Mouse (Mus musculus) G1E (cell line): ENCODE measurements around the gene Olfr683. TPM values are rescaled to one million over a fixed set of nuclear protein-coding genes. Genes with fewer than 3 reads are reported as not detected.
"Not testable (repeated sequence)": the region's sequence is repeated elsewhere in the genome, so short reads cannot be mapped to it uniquely, and the experiment has no call there.

Source experiments
- ATAC-seq: 2 replicates; pipeline ENCODE4 v1.8.0; 2016; ENCODE audit warnings: mild to moderate bottlenecking; ENCODE audit not compliant: insufficient number of reproducible peaks, poor library complexity, low FRiP score, severe bottlenecking; ENCODE audit errors: extremely low read depth
- DNase-seq: peaks from one replicate; pipeline ENCODE4 v3.0.0; 2012; ENCODE audit warnings: low spot score
- H3K27me3 ChIP-seq: 2 replicates; pipeline ENCODE4 v1.6.1; 2012; ENCODE audit warnings: mild to moderate bottlenecking, low read length, inconsistent platforms; ENCODE audit not compliant: insufficient read depth
- H3K36me3 ChIP-seq: replicated peaks from 2 replicates; pipeline ENCODE3; 2012; ENCODE audit warnings: mild to moderate bottlenecking, inconsistent platforms
- H3K4me1 ChIP-seq: 2 replicates; pipeline ENCODE4 v1.6.1; 2012; ENCODE audit warnings: low read depth, low read length, inconsistent platforms, mixed read lengths; ENCODE audit not compliant: insufficient read depth
- H3K4me3 ChIP-seq: 2 replicates; pipeline ENCODE4 v1.5.1; 2012; ENCODE audit warnings: low read depth, mild to moderate bottlenecking, inconsistent platforms, low read length, moderate library complexity, mixed read lengths
- H3K9me3 ChIP-seq: replicated peaks from 2 replicates; pipeline ENCODE4 v1.6.1; 2012; ENCODE audit warnings: inconsistent platforms
- CTCF ChIP-seq: IDR thresholded peaks from 2 replicates; pipeline ENCODE4 v1.5.1; 2012; ENCODE audit warnings: low read depth, low read length, inconsistent platforms, mixed read lengths
- GATA1 ChIP-seq: IDR thresholded peaks from 2 replicates; pipeline ENCODE4 v1.6.1; 2012; ENCODE audit warnings: borderline replicate concordance, low read length, inconsistent platforms, mixed read lengths
- GATA2 ChIP-seq: IDR thresholded peaks from 2 replicates; pipeline ENCODE4 v1.6.1; 2012; ENCODE audit warnings: low read depth, low read length, inconsistent platforms, borderline replicate concordance
- POLR2AphosphoS5 ChIP-seq: IDR thresholded peaks from 2 replicates; pipeline ENCODE4 v1.6.1; 2012; ENCODE audit warnings: low read depth, low read length, inconsistent platforms; ENCODE audit not compliant: insufficient replicate concordance
- TAL1 ChIP-seq: conservative IDR thresholded peaks from 2 replicates; pipeline ENCODE4 v1.6.1; 2012; ENCODE audit warnings: low read depth, low read length, inconsistent platforms, mixed read lengths
- polyA plus RNA-seq: library from polyadenylated mRNA; stranded (reverse); fragments of >175 nt; gene quantifications from 2 replicates; pipeline ENCODE4 v1.2.3, GENCODE M21; 2012
- total RNA-seq, 2 experiments: library from RNA; stranded (forward) in 1 of 2; stranded (reverse) in 1 of 2; fragments of 200-1000 nt in 1 of 2; fragments of >200 nt in 1 of 2; fragmentation: Nextera tagmentation in 1 of 2; gene quantifications; 2 replicates each; pipeline ENCODE4 v1.2.3; 2014 to 2017

Olfr683 gene
- not detected in 2 replicates for total RNA-seq (2014; fragmentation: Nextera tagmentation)
- 0.22 TPM in 1 of 2 replicates, not detected in the other for total RNA-seq (2017)
- not detected in 2 replicates for polyA plus RNA-seq

- ATAC-seq (no peak), DNase-seq (no peak)
- H3K9me3 ChIP-seq = no peaks in the 10 kb centered on the region
- no peaks in the 10 kb centered on the region for H3K36me3 ChIP-seq
- no peaks in the 10 kb centered on the region for H3K4me1 ChIP-seq
- H3K27me3 ChIP-seq = no peaks in the 10 kb centered on the region
- no peak within 1 kb of the TSS for H3K4me3 ChIP-seq
- TF ChIP-seq POLR2AphosphoS5 = no peak
- no peak for TF ChIP-seq GATA1
- no peak for TF ChIP-seq TAL1
- no peak for TF ChIP-seq GATA2
- TF ChIP-seq CTCF = no peak
Observed at GRCm38 (mm10) chr7:105146912-105147311, at the start of gene Olfr683. TSS of gene Olfr683 (minus strand) at chr7:105147012.

GRCm38 (mm10) chr7:105185912-105186311, 39.1 kb upstream of the Olfr683 start, which contains the start of gene Olfr685:
TSS of gene Olfr685 (minus strand) at chr7:105186012.
- ATAC-seq (no peak), DNase-seq (no peak)
- Histone ChIP-seq H3K27me3 (no peaks in the 10 kb centered on the region), H3K9me3 (no peaks in the 10 kb centered on the region), H3K4me3 (no peak within 1 kb of the TSS), H3K36me3 (no peaks in the 10 kb centered on the region), H3K4me1 (no peaks in the 10 kb centered on the region)
- no peak for TF ChIP-seq GATA2
- no peak for TF ChIP-seq POLR2AphosphoS5
- TF ChIP-seq TAL1 = no peak
- TF ChIP-seq CTCF = no peak
- no peak for TF ChIP-seq GATA1

- no peaks in the 10 kb centered on the region for H3K27me3 ChIP-seq
- H3K9me3 ChIP-seq = no peaks in the 10 kb centered on the region
- DNase-seq (no peak), ATAC-seq (no peak)
- H3K4me3 ChIP-seq = no peak overlapping the region
- H3K4me1 ChIP-seq = no peaks in the 10 kb centered on the region
- no peaks in the 10 kb centered on the region for H3K36me3 ChIP-seq
- no peak for TF ChIP-seq GATA1
- no peak for TF ChIP-seq CTCF
- TF ChIP-seq GATA2 = no peak
- TF ChIP-seq TAL1 = no peak
- TF ChIP-seq POLR2AphosphoS5 = no peak
Observed at GRCm38 (mm10) chr7:105170773-105171172, 24.0 kb upstream of the Olfr683 start.

GRCm38 (mm10) chr7:105163553-105163952, 16.7 kb upstream of the Olfr683 start, which contains the start of gene Olfr684:
TSS of gene Olfr684 (minus strand) at chr7:105163653.
- no peaks in the 10 kb centered on the region for H3K4me1 ChIP-seq
- no peak for ATAC-seq
- no peak within 1 kb of the TSS for H3K4me3 ChIP-seq
- H3K9me3 ChIP-seq = no peaks in the 10 kb centered on the region
- no peaks in the 10 kb centered on the region for H3K27me3 ChIP-seq
- no peaks in the 10 kb centered on the region for H3K36me3 ChIP-seq
- no peak for DNase-seq
- TF ChIP-seq GATA1 (no peak), TAL1 (no peak), GATA2 (no peak)

GRCm38 (mm10) chr7:105141275-105141674, 5.5 kb downstream of the Olfr683 start:
- no peaks in the 10 kb centered on the region for H3K36me3 ChIP-seq
- H3K4me1 ChIP-seq = no peaks in the 10 kb centered on the region
- no peak overlapping the region for H3K4me3 ChIP-seq
- no peak for TF ChIP-seq POLR2AphosphoS5
- no peak for TF ChIP-seq CTCF
- no peak for TF ChIP-seq TAL1
- TF ChIP-seq GATA2 = no peak
- no peak for TF ChIP-seq GATA1
- ATAC-seq (no peak), DNase-seq (no peak)
- no peaks in the 10 kb centered on the region for H3K9me3 ChIP-seq
- no peaks in the 10 kb centered on the region for H3K27me3 ChIP-seq

GRCm38 (mm10) chr7:105116536-105116935, 30.3 kb downstream of the Olfr683 start, which contains the start of gene Olfr681:
TSS of gene Olfr681 (plus strand) at chr7:105116836.
- Histone ChIP-seq H3K27me3 (no peaks in the 10 kb centered on the region), H3K9me3 (no peaks in the 10 kb centered on the region), H3K36me3 (no peaks in the 10 kb centered on the region), H3K4me3 (no peak within 1 kb of the TSS), H3K4me1 (no peaks in the 10 kb centered on the region)
- DNase-seq = no peak
- no peak for ATAC-seq
- TF ChIP-seq GATA2 (no peak), GATA1 (no peak), TAL1 (no peak), CTCF (no peak), POLR2AphosphoS5 (no peak)

- not testable (repeated sequence) for H3K4me3 ChIP-seq, H3K27me3 ChIP-seq, DNase-seq, H3K36me3 ChIP-seq, H3K4me1 ChIP-seq, ATAC-seq, H3K9me3 ChIP-seq
Observed at GRCm38 (mm10) chr7:105092717-105093116, 54.1 kb downstream of the Olfr683 start, which contains the start of gene Olfr680-ps1. TSS of gene Olfr680-ps1 (minus strand) at chr7:105092817.

Other genes with a start within 250 kb of the Olfr683 start
Only the 20 nearest of the 22 such genes appear.
- not detected in 2 replicates for gene Olfr668, start 219.0 kb downstream of the Olfr683 start, total RNA-seq (2014; fragmentation: Nextera tagmentation)
- 0.12 TPM in 1 of 2 replicates, not detected in the other for gene Olfr668, start 219.0 kb downstream of the Olfr683 start, total RNA-seq (2017)
- not detected in 2 replicates for gene Olfr668, start 219.0 kb downstream of the Olfr683 start, polyA plus RNA-seq
- gene Olfr669, start 212.8 kb downstream of the Olfr683 start, total RNA-seq (2014; fragmentation: Nextera tagmentation) = not detected in 2 replicates
- gene Olfr669, start 212.8 kb downstream of the Olfr683 start, total RNA-seq (2017) = 0.11 TPM in 1 of 2 replicates, not detected in the other
- not detected in 2 replicates for gene Olfr669, start 212.8 kb downstream of the Olfr683 start, polyA plus RNA-seq
- gene Olfr670, start 184.4 kb downstream of the Olfr683 start, total RNA-seq (2014; fragmentation: Nextera tagmentation) = not detected in 2 replicates
- under 0.01 and 0.12 TPM in 2 replicates for gene Olfr670, start 184.4 kb downstream of the Olfr683 start, total RNA-seq (2017)
- gene Olfr670, start 184.4 kb downstream of the Olfr683 start, polyA plus RNA-seq = not detected in 2 replicates
- gene Olfr671, start 167.9 kb downstream of the Olfr683 start, total RNA-seq (2014; fragmentation: Nextera tagmentation) = not detected in 2 replicates
- 0.22 TPM in 1 of 2 replicates, not detected in the other for gene Olfr671, start 167.9 kb downstream of the Olfr683 start, total RNA-seq (2017)
- not detected in 2 replicates for gene Olfr671, start 167.9 kb downstream of the Olfr683 start, polyA plus RNA-seq
- not detected in 2 replicates for gene Olfr672, start 145.0 kb downstream of the Olfr683 start, total RNA-seq (2014; fragmentation: Nextera tagmentation)
- gene Olfr672, start 145.0 kb downstream of the Olfr683 start, total RNA-seq (2017) = 0.22 and 0.23 TPM in 2 replicates
- not detected in 2 replicates for gene Olfr672, start 145.0 kb downstream of the Olfr683 start, polyA plus RNA-seq
- gene Olfr675, start 118.6 kb downstream of the Olfr683 start, total RNA-seq (2014; fragmentation: Nextera tagmentation) = not detected in 2 replicates
- 0.06 and 0.49 TPM in 2 replicates for gene Olfr675, start 118.6 kb downstream of the Olfr683 start, total RNA-seq (2017)
- not detected in 2 replicates for gene Olfr675, start 118.6 kb downstream of the Olfr683 start, polyA plus RNA-seq
- not detected in 2 replicates for gene Olfr676, start 114.3 kb downstream of the Olfr683 start, total RNA-seq (2014; fragmentation: Nextera tagmentation)
- gene Olfr676, start 114.3 kb downstream of the Olfr683 start, total RNA-seq (2017) = 0.11 and 0.29 TPM in 2 replicates
- not detected in 2 replicates for gene Olfr676, start 114.3 kb downstream of the Olfr683 start, polyA plus RNA-seq
- not detected in 2 replicates for gene Olfr677, start 95.6 kb downstream of the Olfr683 start, total RNA-seq (2014; fragmentation: Nextera tagmentation)
- 0.16 TPM in 1 of 2 replicates, not detected in the other for gene Olfr677, start 95.6 kb downstream of the Olfr683 start, total RNA-seq (2017)
- gene Olfr677, start 95.6 kb downstream of the Olfr683 start, polyA plus RNA-seq = not detected in 2 replicates
- not detected in 2 replicates for gene Olfr678, start 82.5 kb downstream of the Olfr683 start, total RNA-seq (2014; fragmentation: Nextera tagmentation)
- gene Olfr678, start 82.5 kb downstream of the Olfr683 start, total RNA-seq (2017) = 0.16 TPM in 1 of 2 replicates, not detected in the other
- not detected in 2 replicates for gene Olfr678, start 82.5 kb downstream of the Olfr683 start, polyA plus RNA-seq
- gene Olfr679, start 65.8 kb downstream of the Olfr683 start, total RNA-seq (2014; fragmentation: Nextera tagmentation) = not detected in 2 replicates
- gene Olfr679, start 65.8 kb downstream of the Olfr683 start, total RNA-seq (2017) = under 0.01 and 0.11 TPM in 2 replicates
- gene Olfr679, start 65.8 kb downstream of the Olfr683 start, polyA plus RNA-seq = not detected in 2 replicates
- not detected in 2 replicates for gene Olfr680-ps1, start 54.2 kb downstream of the Olfr683 start, total RNA-seq (2014; fragmentation: Nextera tagmentation)
- 0.12 TPM in 1 of 2 replicates, not detected in the other for gene Olfr680-ps1, start 54.2 kb downstream of the Olfr683 start, total RNA-seq (2017)
- not detected in 2 replicates for gene Olfr680-ps1, start 54.2 kb downstream of the Olfr683 start, polyA plus RNA-seq
- not detected in 2 replicates for gene Olfr681, start 30.2 kb downstream of the Olfr683 start, total RNA-seq (2014; fragmentation: Nextera tagmentation)
- 0.06 and 0.11 TPM in 2 replicates for gene Olfr681, start 30.2 kb downstream of the Olfr683 start, total RNA-seq (2017)
- gene Olfr681, start 30.2 kb downstream of the Olfr683 start, polyA plus RNA-seq = not detected in 2 replicates
- not detected in 2 replicates for gene Olfr684, start 16.6 kb upstream of the Olfr683 start, total RNA-seq (2014; fragmentation: Nextera tagmentation)
- 0.22 TPM in 1 of 2 replicates, not detected in the other for gene Olfr684, start 16.6 kb upstream of the Olfr683 start, total RNA-seq (2017)
- not detected in 2 replicates for gene Olfr684, start 16.6 kb upstream of the Olfr683 start, polyA plus RNA-seq
- not detected in 2 replicates for gene Olfr685, start 39.0 kb upstream of the Olfr683 start, total RNA-seq (2014; fragmentation: Nextera tagmentation)
- gene Olfr685, start 39.0 kb upstream of the Olfr683 start, total RNA-seq (2017) = 0.11 and 0.12 TPM in 2 replicates
- gene Olfr685, start 39.0 kb upstream of the Olfr683 start, polyA plus RNA-seq = not detected in 2 replicates
- gene Olfr686, start 60.5 kb upstream of the Olfr683 start, total RNA-seq (2014; fragmentation: Nextera tagmentation) = not detected in 2 replicates
- not detected in 2 replicates for gene Olfr686, start 60.5 kb upstream of the Olfr683 start, total RNA-seq (2017)
- not detected in 2 replicates for gene Olfr686, start 60.5 kb upstream of the Olfr683 start, polyA plus RNA-seq
- not detected in 2 replicates for gene Olfr688, start 141.1 kb upstream of the Olfr683 start, total RNA-seq (2014; fragmentation: Nextera tagmentation)
- gene Olfr688, start 141.1 kb upstream of the Olfr683 start, total RNA-seq (2017) = not detected in 2 replicates
- gene Olfr688, start 141.1 kb upstream of the Olfr683 start, polyA plus RNA-seq = not detected in 2 replicates
- gene Olfr689, start 164.2 kb upstream of the Olfr683 start, total RNA-seq (2014; fragmentation: Nextera tagmentation) = not detected in 2 replicates
- under 0.01 and 0.11 TPM in 2 replicates for gene Olfr689, start 164.2 kb upstream of the Olfr683 start, total RNA-seq (2017)
- not detected in 2 replicates for gene Olfr689, start 164.2 kb upstream of the Olfr683 start, polyA plus RNA-seq
- not detected in 2 replicates for gene Olfr690, start 187.1 kb upstream of the Olfr683 start, total RNA-seq (2014; fragmentation: Nextera tagmentation)
- gene Olfr690, start 187.1 kb upstream of the Olfr683 start, total RNA-seq (2017) = 0.16 TPM in 1 of 2 replicates, not detected in the other
- gene Olfr690, start 187.1 kb upstream of the Olfr683 start, polyA plus RNA-seq = not detected in 2 replicates
- gene Olfr691, start 195.3 kb upstream of the Olfr683 start, total RNA-seq (2014; fragmentation: Nextera tagmentation) = not detected in 2 replicates
- gene Olfr691, start 195.3 kb upstream of the Olfr683 start, total RNA-seq (2017) = 0.06 and 0.22 TPM in 2 replicates
- not detected in 2 replicates for gene Olfr691, start 195.3 kb upstream of the Olfr683 start, polyA plus RNA-seq
- not detected in 2 replicates for gene Olfr692, start 221.2 kb upstream of the Olfr683 start, total RNA-seq (2014; fragmentation: Nextera tagmentation)
- 0.12 TPM in 1 of 2 replicates, not detected in the other for gene Olfr692, start 221.2 kb upstream of the Olfr683 start, total RNA-seq (2017)
- not detected in 2 replicates for gene Olfr692, start 221.2 kb upstream of the Olfr683 start, polyA plus RNA-seq